Mouse (Mus musculus) embryonic fibroblast, embryonic 13.5 days (primary cell): ENCODE results near the gene Papola.

Experiments used
- CTCF ChIP-seq: IDR thresholded peaks from 2 replicates; pipeline ENCODE4 v1.5.1; 2011; ENCODE audit warnings: mild to moderate bottlenecking, control low read depth, low read length, moderate library complexity, borderline replicate concordance; ENCODE audit not compliant: insufficient read depth
- POLR2A ChIP-seq: IDR thresholded peaks from 2 replicates; pipeline ENCODE4 v1.6.1; 2011; ENCODE audit warnings: low read depth, mild to moderate bottlenecking, control low read depth, low read length, moderate library complexity

DNA sequence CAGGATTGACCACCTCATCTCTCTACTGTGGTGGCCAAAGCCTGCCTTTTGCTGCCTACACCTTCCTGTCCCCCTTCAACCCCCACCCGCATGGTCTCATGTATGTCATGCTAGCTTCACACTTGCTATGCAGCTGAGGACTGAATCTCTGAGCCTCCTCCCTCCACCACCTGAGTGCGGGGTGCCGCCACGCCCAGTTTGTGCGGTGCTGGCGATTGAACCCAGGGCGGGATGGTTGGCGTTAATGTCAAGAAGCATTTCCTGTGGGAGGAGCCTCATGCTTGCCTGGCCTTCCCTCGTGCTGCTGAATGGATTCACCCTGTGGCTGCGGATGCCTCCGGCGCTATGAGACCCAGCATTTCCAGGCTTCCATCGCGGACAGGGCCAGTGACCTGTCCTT, 85.2 kb downstream of the Papola start:
- TF ChIP-seq CTCF (no peak), POLR2A (no peak)
